Mouse (Mus musculus) heart, embryonic 13.5 days (tissue): ENCODE data around the gene Drd4. TPM values are rescaled to one million over a fixed set of nuclear protein-coding genes. Genes with fewer than 3 reads are reported as not detected.

Experiments used
- ATAC-seq: fragments of 200-750 bp; cut with Nextera tagmentation; 2 replicates; pipeline ENCODE4 v1.8.0; 2017; ENCODE audit warnings: moderate TSS enrichment; ENCODE audit not compliant: insufficient number of reproducible peaks, low FRiP score, low TSS enrichment; ENCODE audit errors: extremely low read depth
- H3K27ac ChIP-seq: fragments of 300-500 bp; sonication (generic); replicated peaks from 2 replicates; pipeline ENCODE4 v1.5.1; 2015; ENCODE audit warnings: moderate library complexity, mild to moderate bottlenecking, inconsistent platforms
- H3K27me3 ChIP-seq: fragments of 300-500 bp; sonication (generic); replicated peaks from 2 replicates; pipeline ENCODE4 v1.6.1; 2015; ENCODE audit warnings: mild to moderate bottlenecking, inconsistent platforms
- H3K36me3 ChIP-seq: fragments of 300-500 bp; sonication (generic); 2 replicates; pipeline ENCODE4 v1.6.1; 2015; ENCODE audit warnings: mild to moderate bottlenecking, inconsistent platforms
- H3K4me1 ChIP-seq: fragments of 300-500 bp; sonication (generic); 2 replicates; pipeline ENCODE4 v1.6.1; 2015; ENCODE audit warnings: inconsistent platforms
- H3K4me2 ChIP-seq: fragments of 300-500 bp; sonication (generic); 2 replicates; pipeline ENCODE4 v1.6.1; 2015; ENCODE audit warnings: inconsistent platforms, mild to moderate bottlenecking, moderate library complexity
- H3K4me3 ChIP-seq: fragments of 300-500 bp; sonication (generic); 2 replicates; pipeline ENCODE4 v1.5.1; 2015; ENCODE audit warnings: moderate library complexity, mild to moderate bottlenecking, inconsistent platforms
- H3K9ac ChIP-seq: fragments of 300-500 bp; sonication (generic); 2 replicates; pipeline ENCODE4 v1.6.1; 2015; ENCODE audit warnings: inconsistent platforms, mild to moderate bottlenecking, moderate library complexity
- H3K9me3 ChIP-seq: fragments of 300-500 bp; sonication (generic); 2 replicates; pipeline ENCODE4 v1.6.1; 2016; ENCODE audit warnings: inconsistent platforms
- WGBS: fragments of 180-500 bp; shearing (Covaris S2); methylation state at CpG from one replicate; pipeline ENCODE4 v1.1.7; 2015; ENCODE audit warnings: mixed read lengths; 5-methylcytosine and 5-hydroxymethylcytosine counted together
- polyA plus RNA-seq: library from polyadenylated mRNA; unstranded; fragments of >200 nt; fragmentation: Nextera tagmentation; extraction: Ambion mirVana; gene quantifications from 2 replicates; pipeline ENCODE4 v1.2.1, GENCODE M21; 2015

The Drd4 gene
- polyA plus RNA-seq, 1 experiment from 2014 or later = not detected

DNA sequence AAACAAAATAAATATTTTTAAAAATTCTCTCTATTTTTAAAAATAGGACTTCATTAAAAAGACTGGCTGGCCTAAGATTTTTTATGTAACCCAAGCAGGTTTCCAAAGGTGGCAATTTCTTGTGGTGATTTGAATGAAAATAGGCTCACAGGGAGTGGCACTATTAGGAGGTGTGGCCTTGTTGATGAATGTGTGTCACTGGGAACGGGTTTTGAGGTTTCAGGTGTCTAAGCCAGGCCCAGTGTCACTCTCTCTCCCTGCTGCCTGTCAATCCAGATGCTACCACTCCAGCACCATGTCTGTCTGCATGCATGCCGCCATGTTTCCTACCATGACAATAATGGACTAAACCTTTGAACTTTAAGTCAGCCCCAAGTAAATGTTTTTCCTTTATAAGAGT is 27.6 kb downstream of the Drd4 start:
- no peak overlapping the region for H3K9ac ChIP-seq
- ATAC-seq = no peak
- H3K9me3 ChIP-seq = no peaks in the 10 kb centered on the region
- 83% methylated on average over 2 of the region's 2 CpGs for WGBS
- no peak overlapping the region for H3K4me3 ChIP-seq
- H3K27ac ChIP-seq = no peak overlapping the region
- no peak overlapping the region for H3K4me2 ChIP-seq
- H3K4me1 ChIP-seq = 0 out of 2 replicates have a peak, but pooled peaks cover 5% of the 10 kb centered on the region
- H3K27me3 ChIP-seq = no peaks in the 10 kb centered on the region
- H3K36me3 ChIP-seq = peaks cover 100% of the 10 kb centered on the region

DNA sequence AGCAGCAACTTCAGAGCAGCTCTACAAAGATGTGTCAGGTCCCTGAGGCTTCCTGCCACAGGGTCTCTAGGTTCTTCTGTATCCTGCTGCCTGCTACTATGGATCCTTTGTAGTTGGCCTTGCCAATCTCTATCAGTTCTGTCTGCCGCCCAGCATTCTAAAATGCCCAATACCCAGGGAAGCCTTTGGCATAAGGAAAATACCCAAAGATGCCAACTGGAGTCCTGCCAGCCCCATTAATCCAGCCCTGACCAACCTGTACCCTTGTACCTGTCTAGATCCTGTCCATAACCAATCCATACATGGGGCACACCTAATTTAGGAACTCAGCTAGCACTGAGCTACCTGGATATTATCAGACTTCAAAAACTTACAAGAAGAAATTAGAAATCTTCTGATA is 32.9 kb downstream of the Drd4 start:
- Histone ChIP-seq H3K27me3 (no peaks in the 10 kb centered on the region), H3K4me2 (no peak overlapping the region), H3K4me3 (no peak overlapping the region), H3K4me1 (peaks cover 26% of the 10 kb centered on the region), H3K27ac (no peak overlapping the region), H3K9me3 (no peaks in the 10 kb centered on the region), H3K9ac (peak overlapping the region; percentile 52), H3K36me3 (peaks cover 49% of the 10 kb centered on the region)
- no peak for ATAC-seq
- 97% methylated on average over 1 of the region's 1 CpGs for WGBS

DNA sequence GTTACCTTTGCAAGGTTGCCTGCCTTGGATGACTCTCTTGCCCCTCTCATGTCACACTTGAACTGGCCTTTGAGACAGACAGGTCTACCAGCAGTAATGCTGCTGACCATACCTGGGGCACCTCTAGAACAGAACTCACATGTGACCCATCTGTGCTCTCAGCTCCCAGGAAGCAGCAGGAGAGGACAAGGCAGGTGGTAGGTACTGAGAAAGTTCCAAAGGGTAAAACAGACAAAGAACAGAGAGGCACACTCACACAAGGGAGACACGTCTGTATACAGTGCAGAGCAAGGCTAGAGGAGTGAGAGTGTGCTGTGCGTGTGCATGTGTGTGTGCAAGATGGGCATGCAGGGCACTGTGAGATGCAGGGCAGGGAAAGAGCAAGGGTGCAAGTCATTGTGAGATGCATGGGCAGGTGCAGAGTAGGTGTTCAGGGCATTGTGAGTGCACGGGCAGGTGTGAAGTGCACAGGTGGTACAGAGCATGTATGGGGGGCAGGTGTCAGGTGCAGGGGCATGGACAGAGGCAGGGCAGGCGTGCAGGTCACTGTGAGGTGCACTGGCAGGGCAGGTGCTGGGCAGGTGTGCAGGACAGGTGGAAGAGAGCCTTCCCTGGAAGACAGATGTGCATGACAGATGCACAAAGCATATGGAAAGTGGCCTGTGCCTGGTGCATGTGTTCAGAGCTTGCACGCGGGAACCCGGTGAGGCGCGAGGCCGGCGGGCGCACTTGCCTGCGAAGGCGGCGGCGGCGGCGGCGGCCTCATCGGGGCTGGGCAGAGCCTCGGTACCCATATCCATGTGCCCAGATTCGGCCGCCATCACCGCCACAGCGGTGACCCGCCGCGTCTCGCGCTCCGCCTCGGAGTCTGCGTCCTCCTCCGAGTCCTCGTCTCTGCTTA is 35.0 kb downstream of the Drd4 start:
- no peaks in the 10 kb centered on the region for H3K27me3 ChIP-seq
- peak overlapping the region; percentile 99 for H3K4me2 ChIP-seq
- peak overlapping the region; percentile 97 for H3K27ac ChIP-seq
- no peaks in the 10 kb centered on the region for H3K9me3 ChIP-seq
- peaks cover 28% of the 10 kb centered on the region for H3K36me3 ChIP-seq
- 6% methylated on average over 34 of the region's 35 CpGs for WGBS
- peak; percentile 17 for ATAC-seq
- H3K9ac ChIP-seq = peak overlapping the region; percentile 97
- peaks cover 26% of the 10 kb centered on the region for H3K4me1 ChIP-seq
- peak overlapping the region; percentile 68 for H3K4me3 ChIP-seq

DNA sequence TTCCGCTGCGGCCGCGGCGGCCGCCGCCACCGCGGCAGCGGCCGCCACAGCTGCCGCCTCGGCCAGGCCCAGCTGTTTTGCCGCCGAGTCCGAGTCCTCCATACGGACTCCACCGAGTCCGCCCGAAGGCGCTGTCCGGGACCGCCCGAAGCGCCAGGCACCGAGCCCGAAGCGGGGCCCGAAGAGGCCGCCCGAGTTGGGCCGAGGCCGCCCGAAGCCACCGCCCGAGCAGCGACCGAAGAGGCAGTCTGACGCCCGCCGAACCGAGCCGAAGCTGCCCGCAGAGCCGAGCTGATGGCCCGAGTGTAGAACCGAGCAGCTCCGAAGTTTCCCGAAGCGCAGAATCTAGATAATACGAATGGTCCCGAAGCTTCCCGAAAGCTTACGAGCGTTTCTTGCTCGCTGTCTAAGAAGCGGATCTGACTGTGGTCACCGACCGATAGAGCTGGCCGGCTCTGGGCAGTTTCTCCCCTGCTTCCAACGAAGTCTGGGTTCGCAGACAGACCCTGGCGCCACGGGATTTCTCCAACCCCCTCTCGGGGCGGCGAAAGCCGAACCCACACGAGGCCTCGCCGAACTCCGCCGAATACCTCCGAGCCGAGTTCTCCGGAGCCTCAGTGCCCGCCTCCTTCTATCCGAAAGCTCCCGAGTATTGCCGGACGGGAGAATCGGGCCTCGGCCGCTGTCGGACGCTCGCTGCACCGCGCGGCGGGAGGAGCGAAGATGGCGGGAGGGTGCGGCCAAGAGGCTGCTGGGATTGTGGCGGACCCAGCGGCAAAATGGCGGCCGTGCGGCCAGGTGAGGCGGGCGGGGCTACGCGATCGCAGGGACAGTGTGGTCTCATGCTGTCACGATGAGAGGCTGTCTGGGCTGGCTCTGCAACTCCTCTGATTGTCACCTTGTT is 35.9 kb downstream of the Drd4 start, which contains the start of the genes Deaf1 and Tmem80:
Gene Deaf1 (minus strand): TSS at position 222 of the 904 bp plus-strand sequence.
Gene Tmem80 (plus strand): TSS at position 271 of the 904 bp plus-strand sequence.
- Histone ChIP-seq H3K9me3 (no peaks in the 10 kb centered on the region), H3K27me3 (no peaks in the 10 kb centered on the region), H3K36me3 (peaks cover 22% of the 10 kb centered on the region), H3K4me3 (peak within 1 kb of the TSS; percentile 68), H3K27ac (peak within 1 kb of the TSS; percentile 97), H3K9ac (peak within 1 kb of the TSS; percentile 97), H3K4me1 (peaks cover 26% of the 10 kb centered on the region), H3K4me2 (peak within 1 kb of the TSS; percentile 99)
- ATAC-seq = peak; percentile 92
- WGBS = under 1% methylated on average over 96 of the region's 105 CpGs

DNA sequence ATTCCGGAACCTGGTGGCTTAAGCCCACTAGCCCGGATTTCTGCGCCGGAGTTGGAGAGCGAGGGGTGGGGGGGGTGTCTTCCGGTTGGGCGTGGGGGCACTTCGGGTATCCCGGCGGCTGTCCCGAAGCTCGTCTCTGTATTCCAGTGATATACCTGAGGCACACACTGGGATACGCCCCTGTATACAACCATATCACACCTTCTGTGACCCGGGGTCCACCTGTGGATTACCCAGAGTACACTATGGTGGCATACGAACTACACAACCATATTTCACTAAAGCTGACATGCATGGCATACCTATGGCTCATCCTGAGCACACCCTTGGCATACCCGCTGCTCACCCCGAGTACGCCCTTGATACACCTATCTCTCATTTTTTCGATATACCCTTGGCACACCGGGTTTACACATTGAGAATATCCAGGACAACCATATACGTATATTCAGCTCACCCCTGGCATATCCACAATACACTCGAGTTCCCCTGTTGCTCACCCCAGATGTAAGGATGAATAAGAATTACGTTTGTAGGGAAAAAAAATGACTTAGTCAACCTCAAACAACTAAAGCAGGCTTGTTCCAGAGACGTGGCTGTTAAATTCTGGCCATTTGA is 36.7 kb downstream of the Drd4 start:
- H3K9ac ChIP-seq = peak overlapping the region; percentile 97
- no peaks in the 10 kb centered on the region for H3K9me3 ChIP-seq
- H3K27ac ChIP-seq = peak overlapping the region; percentile 97
- no peaks in the 10 kb centered on the region for H3K27me3 ChIP-seq
- WGBS = 17% methylated on average over 24 of the region's 24 CpGs
- ATAC-seq = no peak
- H3K4me1 ChIP-seq = peaks cover 26% of the 10 kb centered on the region
- peaks cover 22% of the 10 kb centered on the region for H3K36me3 ChIP-seq
- peak overlapping the region; percentile 99 for H3K4me2 ChIP-seq
- peak overlapping the region; percentile 68 for H3K4me3 ChIP-seq

DNA sequence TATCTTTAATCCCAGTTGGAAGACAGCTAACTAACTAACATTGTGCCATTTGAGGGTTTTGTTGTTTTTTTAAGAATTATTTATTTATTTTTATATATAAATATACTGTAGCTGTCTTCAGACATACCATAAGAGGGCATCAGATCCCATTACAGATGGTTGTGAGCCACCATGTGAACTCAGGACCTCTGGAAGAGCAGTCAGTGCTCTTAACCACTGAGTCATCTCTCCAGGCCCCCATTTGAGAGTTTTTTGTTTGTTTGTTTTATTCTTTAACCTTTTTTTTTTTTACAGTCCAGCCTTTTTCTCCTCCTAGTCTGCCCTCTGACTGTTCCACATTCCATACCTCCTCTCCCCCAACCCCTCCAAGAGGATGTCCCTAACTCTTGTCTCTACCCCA is 38.9 kb downstream of the Drd4 start:
- Histone ChIP-seq H3K27ac (no peak overlapping the region), H3K27me3 (no peaks in the 10 kb centered on the region), H3K4me3 (no peak overlapping the region), H3K9me3 (no peaks in the 10 kb centered on the region), H3K36me3 (peaks cover 28% of the 10 kb centered on the region), H3K4me2 (no peak overlapping the region), H3K4me1 (peaks cover 20% of the 10 kb centered on the region), H3K9ac (no peak overlapping the region)
- ATAC-seq = no peak

DNA sequence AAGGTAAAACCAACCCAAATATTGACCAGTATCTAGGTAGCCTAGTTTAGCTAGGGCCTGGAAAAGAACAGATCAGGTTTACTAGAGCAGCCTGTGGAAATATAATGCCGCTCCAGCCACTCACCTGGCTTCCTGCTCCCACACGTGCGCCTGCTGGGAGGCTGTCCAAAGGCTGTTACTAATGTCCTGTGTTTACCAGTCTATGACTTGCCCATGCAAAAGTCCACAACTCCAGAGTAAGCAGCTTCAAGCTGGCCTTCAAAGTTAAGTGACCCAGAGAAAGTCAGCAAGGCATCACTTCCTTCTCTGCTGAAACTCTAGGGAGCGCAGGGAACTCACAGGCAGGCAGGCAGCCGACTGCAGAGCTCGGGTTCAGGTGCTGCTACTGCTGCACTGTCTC is 40.2 kb downstream of the Drd4 start:
- 79% methylated on average over 6 of the region's 6 CpGs for WGBS
- Histone ChIP-seq H3K4me2 (no peak overlapping the region), H3K27ac (no peak overlapping the region)

DNA sequence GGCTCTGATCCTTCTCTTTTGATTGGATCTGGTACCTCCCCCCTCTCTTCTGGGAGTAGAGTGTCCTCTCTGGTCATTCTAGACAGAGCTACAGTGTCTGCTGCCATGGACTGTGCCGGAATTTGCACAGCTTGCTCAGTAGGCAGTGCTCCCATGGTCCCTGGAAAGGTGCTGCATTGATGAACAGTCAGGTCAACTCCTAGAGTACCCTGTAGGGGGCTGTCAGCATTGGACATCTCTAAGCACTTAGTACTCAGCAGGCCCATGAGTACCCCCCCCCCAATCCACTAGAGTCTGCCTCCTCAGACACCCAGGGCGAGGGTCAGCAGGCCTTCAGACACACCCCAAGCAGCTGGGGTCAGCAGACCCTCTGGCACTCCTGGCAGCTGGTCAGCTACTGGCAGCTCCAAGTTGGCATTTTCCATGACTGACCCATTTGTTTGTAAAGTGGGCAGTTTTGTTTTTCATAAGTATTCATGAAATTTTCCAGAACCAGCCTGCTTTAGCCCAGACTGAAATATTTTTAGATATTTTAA is 43.3 kb downstream of the Drd4 start:
- ATAC-seq = no peak
- H3K4me2 ChIP-seq = no peak overlapping the region
- peaks cover 11% of the 10 kb centered on the region for H3K4me1 ChIP-seq
- WGBS = 81% methylated on average over 2 of the region's 2 CpGs
- H3K27ac ChIP-seq = no peak overlapping the region
- H3K9me3 ChIP-seq = no peaks in the 10 kb centered on the region
- no peak overlapping the region for H3K4me3 ChIP-seq
- peaks cover 26% of the 10 kb centered on the region for H3K27me3 ChIP-seq
- H3K36me3 ChIP-seq = peaks cover 34% of the 10 kb centered on the region
- H3K9ac ChIP-seq = no peak overlapping the region

More for the DNA sequence above, 40.2 kb downstream of the Drd4 start:
- Histone ChIP-seq H3K36me3 (peaks cover 34% of the 10 kb centered on the region), H3K27me3 (no peaks in the 10 kb centered on the region), H3K9me3 (no peaks in the 10 kb centered on the region), H3K4me3 (no peak overlapping the region), H3K4me1 (peaks cover 7% of the 10 kb centered on the region), H3K9ac (no peak overlapping the region)
- ATAC-seq = no peak

DNA sequence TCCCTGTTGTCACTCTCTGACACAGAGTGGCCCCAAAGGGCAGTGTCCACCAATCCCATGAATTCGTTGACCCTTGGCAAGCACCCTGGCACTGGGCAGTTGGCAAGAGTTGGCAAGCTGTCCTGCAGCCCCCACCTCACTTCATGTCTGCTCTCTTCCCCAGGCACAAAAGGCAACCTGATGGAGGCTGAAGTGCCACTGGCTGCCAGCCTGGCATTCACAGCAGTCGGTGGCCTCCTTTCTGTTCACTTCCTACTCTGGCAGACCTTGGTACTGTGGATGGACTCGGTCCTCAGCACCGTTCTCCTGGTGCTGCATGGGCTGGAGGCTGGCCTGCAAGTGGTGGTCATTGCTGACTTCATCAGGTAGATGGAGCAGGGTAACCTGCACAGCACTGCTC is 43.9 kb downstream of the Drd4 start:
- no peak overlapping the region for H3K27ac ChIP-seq
- ATAC-seq = no peak

DNA sequence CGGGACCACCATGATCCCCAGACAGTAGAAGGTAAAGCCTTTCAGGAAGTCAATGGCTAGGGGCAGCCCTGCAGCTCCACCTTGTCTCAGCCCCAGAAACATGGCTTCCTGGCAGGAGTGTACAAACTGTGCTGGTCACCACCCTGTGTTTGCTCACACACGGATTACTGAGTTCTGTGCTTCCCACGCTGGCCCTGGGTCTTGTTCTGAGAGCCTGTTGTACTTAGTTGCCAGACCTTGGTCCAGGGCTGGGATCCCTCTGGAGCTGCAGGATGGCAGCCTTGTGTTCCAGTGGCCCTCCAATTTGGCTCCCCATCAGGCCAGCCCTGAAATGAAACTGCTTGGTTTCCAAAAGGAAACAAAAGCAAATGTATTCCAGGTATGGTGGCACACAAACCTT is 44.5 kb downstream of the Drd4 start:
- H3K9me3 ChIP-seq = no peaks in the 10 kb centered on the region
- H3K36me3 ChIP-seq = peaks cover 34% of the 10 kb centered on the region
- peaks cover 28% of the 10 kb centered on the region for H3K27me3 ChIP-seq
- no peak for ATAC-seq
- no peak overlapping the region for H3K4me2 ChIP-seq
- no peak overlapping the region for H3K27ac ChIP-seq
- peak overlapping the region; percentile 7; the same call in 1 of the 2 replicates for H3K9ac ChIP-seq
- H3K4me1 ChIP-seq = peaks cover 11% of the 10 kb centered on the region
- no peak overlapping the region for H3K4me3 ChIP-seq
- 67% methylated on average over 3 of the region's 3 CpGs for WGBS

More for the DNA sequence above, 43.9 kb downstream of the Drd4 start:
- Histone ChIP-seq H3K4me2 (no peak overlapping the region), H3K4me3 (no peak overlapping the region), H3K27me3 (peaks cover 28% of the 10 kb centered on the region), H3K36me3 (peaks cover 34% of the 10 kb centered on the region), H3K9me3 (no peaks in the 10 kb centered on the region), H3K9ac (no peak overlapping the region), H3K4me1 (peaks cover 11% of the 10 kb centered on the region)
- WGBS = 86% methylated on average over 4 of the region's 4 CpGs
